Mouse (Mus musculus): ENCODE data around the gene Dusp3.

DNA sequence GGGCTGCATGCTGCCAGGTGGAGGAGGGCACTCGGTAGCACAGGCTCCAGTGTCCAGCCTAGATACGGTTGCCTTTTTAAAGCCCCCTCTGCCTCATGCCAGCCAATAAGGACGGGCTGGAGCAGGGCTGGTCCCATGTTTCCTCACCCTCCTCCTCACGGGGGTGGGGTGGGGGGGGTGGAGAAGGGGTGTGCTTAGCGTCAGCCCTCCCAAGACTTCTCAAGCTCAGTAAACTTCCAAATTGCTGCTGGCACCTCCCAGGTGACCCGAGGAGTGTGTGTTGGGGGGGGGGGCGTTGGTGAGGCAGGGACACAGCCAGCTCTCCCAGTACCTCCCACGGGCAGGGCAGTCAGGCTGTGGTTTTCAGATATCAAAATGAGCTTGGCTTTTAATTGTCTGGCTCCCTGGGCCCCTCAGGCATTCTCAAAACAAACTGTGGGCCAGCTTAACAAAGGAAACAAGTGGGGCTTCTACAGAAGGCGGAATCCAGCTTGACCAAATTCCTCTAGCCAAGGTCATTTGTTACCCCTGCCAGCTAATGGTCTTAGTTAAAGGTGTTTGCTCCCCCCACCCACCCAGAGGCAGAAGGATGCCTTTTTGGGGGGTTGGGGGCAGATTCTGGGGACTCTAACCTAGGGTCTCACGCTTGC lies 19.7 kb downstream of the Dusp3 start, which contains the start of gene Sost:
- no peak for TF ChIP-seq CHD2 (IDR thresholded peaks at IDR 0.05; ENCODE audit: low read depth, low read length)
- TF ChIP-seq MAFK (IDR thresholded peaks at IDR 0.05; ENCODE audit: insufficient read depth, low read depth, low read length) = no peak
